Mouse (Mus musculus) forebrain, embryonic 16.5 days (tissue): ENCODE data around the gene Nelfe. TPM values are rescaled to one million over a fixed set of nuclear protein-coding genes. Genes with fewer than 3 reads are reported as not detected.
A peak's percentile ranks its signal among the peaks of the same experiment; 100 is the strongest.

Experiments used
- microRNA-seq: library from miRNA; unstranded; fragments of <30 nt; microRNA quantifications from one replicate; pipeline ENCODE4, GENCODE M21; 2017
- polyA plus RNA-seq: library from polyadenylated mRNA; unstranded; fragments of >200 nt; fragmentation: Nextera tagmentation; extraction: Ambion mirVana; gene quantifications from 2 replicates; pipeline ENCODE4 v1.2.1, GENCODE M21; 2015

The Nelfe gene
- polyA plus RNA-seq, 1 experiment from 2014 or later, result 97.7 TPM

Small RNAs within 50 kb of the gene (microRNA-seq; reads per million reads assigned to microRNA genes)
- gene Mir6970, result not detected
- 3.3 reads per million, percentile 12 among the genes with 10 or more reads in this experiment for gene Mir6971
- gene Mir6972, result not detected

Other genes starting within 250 kb of the Nelfe start
- gene Rnf5, start 246.7 kb upstream of the Nelfe start, polyA plus RNA-seq, result 292 and 328 TPM in 2 replicates
- gene Agpat1, start 246.1 kb upstream of the Nelfe start, polyA plus RNA-seq, result 93.7 and 104 TPM in 2 replicates
- gene Egfl8, start 234.4 kb upstream of the Nelfe start, polyA plus RNA-seq, result 7.0 and 7.5 TPM in 2 replicates
- 16.2 and 17.7 TPM in 2 replicates for gene Ppt2, start 221.9 kb upstream of the Nelfe start, polyA plus RNA-seq
- 5.0 and 10.4 TPM in 2 replicates for gene Prrt1, start 220.9 kb upstream of the Nelfe start, polyA plus RNA-seq
- gene Fkbpl, start 205.6 kb upstream of the Nelfe start, polyA plus RNA-seq, result 14.6 and 16.7 TPM in 2 replicates
- gene Atf6b, start 203.2 kb upstream of the Nelfe start, polyA plus RNA-seq, result 111 and 119 TPM in 2 replicates
- gene Tnxb, start 179.9 kb upstream of the Nelfe start, polyA plus RNA-seq, result 0.08 and 0.09 TPM in 2 replicates
- 0.16 TPM in 1 of 2 replicates, not detected in the other for gene C4b, start 106.5 kb upstream of the Nelfe start, polyA plus RNA-seq
- not detected in 2 replicates for gene Cyp21a1, start 45.8 kb upstream of the Nelfe start, polyA plus RNA-seq
- gene Stk19, start 13.4 kb upstream of the Nelfe start, polyA plus RNA-seq, result 33.4 and 50.4 TPM in 2 replicates
- 64.8 and 75.6 TPM in 2 replicates for gene Dxo, start 13.4 kb upstream of the Nelfe start, polyA plus RNA-seq
- gene Skiv2l, start 181 bp upstream of the Nelfe start, polyA plus RNA-seq, result 65.6 and 67.5 TPM in 2 replicates
- gene Cfb, start 12.1 kb downstream of the Nelfe start, polyA plus RNA-seq, result 1.1 and 1.3 TPM in 2 replicates
- gene Zbtb12, start 29.1 kb downstream of the Nelfe start, polyA plus RNA-seq, result 7.1 and 8.0 TPM in 2 replicates
- 0.29 TPM in 1 of 2 replicates, not detected in the other for gene Gm20547, start 31.7 kb downstream of the Nelfe start, polyA plus RNA-seq
- gene C2, start 47.9 kb downstream of the Nelfe start, polyA plus RNA-seq, result 1.6 and 1.7 TPM in 2 replicates
- 107 and 121 TPM in 2 replicates for gene Ehmt2, start 48.1 kb downstream of the Nelfe start, polyA plus RNA-seq
- 0.09 TPM in 1 of 2 replicates, not detected in the other for gene Slc44a4, start 64.1 kb downstream of the Nelfe start, polyA plus RNA-seq
- gene Neu1, start 80.9 kb downstream of the Nelfe start, polyA plus RNA-seq, result 31.8 and 36.8 TPM in 2 replicates
- gene Hspa1b, start 108.8 kb downstream of the Nelfe start, polyA plus RNA-seq, result 0.14 TPM in 1 of 2 replicates, not detected in the other
- gene Gm20481, start 119.5 kb downstream of the Nelfe start, polyA plus RNA-seq, result not detected in 2 replicates
- gene Hspa1a, start 121.8 kb downstream of the Nelfe start, polyA plus RNA-seq, result 3.3 and 5.2 TPM in 2 replicates
- 1.5 and 1.7 TPM in 2 replicates for gene Hspa1l, start 122.3 kb downstream of the Nelfe start, polyA plus RNA-seq
- gene Lsm2, start 131.5 kb downstream of the Nelfe start, polyA plus RNA-seq, result 119 and 121 TPM in 2 replicates
- gene Vars, start 150.6 kb downstream of the Nelfe start, polyA plus RNA-seq, result 81.7 and 85.2 TPM in 2 replicates
- gene Vwa7, start 166.2 kb downstream of the Nelfe start, polyA plus RNA-seq, result 0.12 and 0.14 TPM in 2 replicates
- gene Sapcd1, start 177.6 kb downstream of the Nelfe start, polyA plus RNA-seq, result 2.2 and 2.7 TPM in 2 replicates
- 3.1 and 3.4 TPM in 2 replicates for gene Msh5, start 196.4 kb downstream of the Nelfe start, polyA plus RNA-seq
- gene Clic1, start 199.6 kb downstream of the Nelfe start, polyA plus RNA-seq, result 79.3 and 85.5 TPM in 2 replicates
- 484 and 489 TPM in 2 replicates for gene Ddah2, start 208.6 kb downstream of the Nelfe start, polyA plus RNA-seq
- gene Ly6g6c, start 215.0 kb downstream of the Nelfe start, polyA plus RNA-seq, result not detected in 2 replicates
- gene Mpig6b, start 215.8 kb downstream of the Nelfe start, polyA plus RNA-seq, result 0.24 TPM in 1 of 2 replicates, not detected in the other
- gene Ly6g6e, start 226.5 kb downstream of the Nelfe start, polyA plus RNA-seq, result 11.8 and 12.3 TPM in 2 replicates
- gene Ly6g6d, start 227.7 kb downstream of the Nelfe start, polyA plus RNA-seq, result 1.2 and 1.6 TPM in 2 replicates
- not detected in 2 replicates for gene Ly6g6f, start 235.2 kb downstream of the Nelfe start, polyA plus RNA-seq
- gene Abhd16a, start 238.9 kb downstream of the Nelfe start, polyA plus RNA-seq, result 93.1 and 109 TPM in 2 replicates